Mouse (Mus musculus) embryonic facial prominence, embryonic 12.5 days (tissue): ENCODE data around the gene Nme3. TPM values are rescaled to one million over a fixed set of nuclear protein-coding genes. Genes with fewer than 3 reads are reported as not detected.
A peak's percentile ranks its signal among the peaks of the same experiment; 100 is the strongest.
"Not testable (repeated sequence)": the region's sequence is repeated elsewhere in the genome, so short reads cannot be mapped to it uniquely, and the experiment has no call there.

Source experiments
- ATAC-seq: fragments of 200-750 bp; cut with Nextera tagmentation; 2 replicates; pipeline ENCODE4 v1.8.0; 2017; ENCODE audit not compliant: insufficient number of reproducible peaks, insufficient read depth, low FRiP score, low TSS enrichment
- H3K27ac ChIP-seq: fragments of 300-500 bp; sonication (generic); 2 replicates; pipeline ENCODE4 v1.5.1; 2016; ENCODE audit warnings: mild to moderate bottlenecking
- H3K27me3 ChIP-seq: fragments of 300-500 bp; sonication (generic); 2 replicates; pipeline ENCODE4 v1.6.1; 2016; ENCODE audit warnings: mild to moderate bottlenecking, moderate library complexity
- H3K36me3 ChIP-seq: fragments of 300-500 bp; sonication (generic); 2 replicates; pipeline ENCODE4 v1.6.1; 2016; ENCODE audit warnings: mild to moderate bottlenecking
- H3K4me1 ChIP-seq: fragments of 300-500 bp; sonication (generic); 2 replicates; pipeline ENCODE4 v1.6.1; 2016
- H3K4me2 ChIP-seq: fragments of 300-500 bp; sonication (generic); replicated peaks from 2 replicates; pipeline ENCODE4 v1.6.1; 2016; ENCODE audit warnings: mild to moderate bottlenecking, moderate library complexity
- H3K4me3 ChIP-seq: fragments of 300-500 bp; sonication (generic); 2 replicates; pipeline ENCODE4 v1.5.1; 2016; ENCODE audit warnings: mild to moderate bottlenecking
- H3K9ac ChIP-seq: fragments of 300-500 bp; sonication (generic); 2 replicates; pipeline ENCODE4 v1.6.1; 2016; ENCODE audit warnings: mild to moderate bottlenecking, moderate library complexity
- H3K9me3 ChIP-seq: fragments of 300-500 bp; sonication (generic); 2 replicates; pipeline ENCODE4 v1.6.1; 2016; ENCODE audit warnings: mild to moderate bottlenecking, moderate library complexity
- WGBS: fragments of 180-500 bp; shearing (Covaris S2); methylation state at CpG from one replicate; pipeline ENCODE4 v1.1.7; 2016; 5-methylcytosine and 5-hydroxymethylcytosine counted together
- polyA plus RNA-seq: library from polyadenylated mRNA; unstranded; fragments of >200 nt; fragmentation: Nextera tagmentation; extraction: Ambion mirVana; gene quantifications from 2 replicates; pipeline ENCODE4 v1.2.1, GENCODE M21; 2016

Gene Nme3
- polyA plus RNA-seq, 1 experiment from 2014 or later, result 44.8 TPM

DNA sequence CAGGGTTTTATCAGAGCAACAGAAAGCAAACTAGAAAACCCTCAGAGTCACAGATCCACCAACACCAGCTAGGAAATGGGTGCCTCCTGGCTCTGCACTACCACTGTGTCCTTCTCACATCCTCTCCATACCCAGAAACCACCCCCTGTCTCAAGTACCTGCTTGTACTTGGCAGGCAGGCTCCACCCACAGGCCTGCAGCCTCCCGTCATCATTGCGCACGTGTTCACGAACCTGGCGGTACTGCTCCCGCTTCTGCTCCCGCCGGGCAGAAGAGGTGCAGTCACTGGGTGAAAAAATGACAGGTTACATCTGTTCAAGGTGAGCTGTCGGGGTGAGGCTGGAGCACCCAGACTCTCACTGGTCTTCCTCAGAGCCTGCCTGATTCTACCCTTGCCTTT, 7.5 kb downstream of the Nme3 start:
- Histone ChIP-seq H3K36me3 (peaks cover 99% of the 10 kb centered on the region), H3K9me3 (no peaks in the 10 kb centered on the region), H3K4me2 (no peak overlapping the region), H3K4me3 (no peak overlapping the region), H3K27me3 (no peaks in the 10 kb centered on the region), H3K9ac (no peak overlapping the region), H3K4me1 (no peaks in the 10 kb centered on the region), H3K27ac (no peak overlapping the region)
- no peak for ATAC-seq
- WGBS, result 93% methylated on average over 9 of the region's 9 CpGs

GRCm38 (mm10) chr17:24907591-24907990, 11.3 kb downstream of the Nme3 start:
- 95% methylated on average over 2 of the region's 2 CpGs for WGBS
- peaks cover 96% of the 10 kb centered on the region for H3K36me3 ChIP-seq
- no peak for ATAC-seq

DNA sequence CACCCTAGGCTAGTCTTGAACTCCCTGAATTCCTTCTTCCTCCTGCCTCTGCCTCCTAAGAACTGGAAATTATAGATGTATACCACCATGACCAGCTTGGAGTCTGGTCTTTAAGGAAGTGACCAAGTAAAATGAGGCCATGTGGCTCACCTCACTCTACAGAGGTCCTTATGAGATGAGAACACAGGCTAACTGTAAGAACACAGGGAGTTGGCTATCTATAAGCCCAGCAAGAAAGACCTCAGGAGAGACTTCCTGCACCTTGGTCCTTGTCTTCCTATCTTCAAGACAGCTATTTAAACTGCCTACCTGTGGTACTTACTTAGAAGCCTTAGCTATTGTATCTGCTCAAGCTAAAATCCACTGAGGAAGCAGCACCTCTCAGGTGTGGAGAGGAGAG, 17.7 kb downstream of the Nme3 start:
- no peaks in the 10 kb centered on the region for H3K9me3 ChIP-seq
- no peak overlapping the region for H3K4me2 ChIP-seq
- H3K4me3 ChIP-seq, result no peak overlapping the region
- H3K36me3 ChIP-seq, result peaks cover 94% of the 10 kb centered on the region
- H3K9ac ChIP-seq, result no peak overlapping the region
- no peak for ATAC-seq
- no peaks in the 10 kb centered on the region for H3K27me3 ChIP-seq
- H3K4me1 ChIP-seq, result no peaks in the 10 kb centered on the region
- no peak overlapping the region for H3K27ac ChIP-seq

More at GRCm38 (mm10) chr17:24907591-24907990, 11.3 kb downstream of the Nme3 start:
- Histone ChIP-seq H3K4me2 (no peak overlapping the region), H3K27me3 (no peaks in the 10 kb centered on the region), H3K9me3 (no peaks in the 10 kb centered on the region), H3K4me1 (no peaks in the 10 kb centered on the region), H3K4me3 (no peak overlapping the region), H3K27ac (no peak overlapping the region), H3K9ac (no peak overlapping the region)

DNA sequence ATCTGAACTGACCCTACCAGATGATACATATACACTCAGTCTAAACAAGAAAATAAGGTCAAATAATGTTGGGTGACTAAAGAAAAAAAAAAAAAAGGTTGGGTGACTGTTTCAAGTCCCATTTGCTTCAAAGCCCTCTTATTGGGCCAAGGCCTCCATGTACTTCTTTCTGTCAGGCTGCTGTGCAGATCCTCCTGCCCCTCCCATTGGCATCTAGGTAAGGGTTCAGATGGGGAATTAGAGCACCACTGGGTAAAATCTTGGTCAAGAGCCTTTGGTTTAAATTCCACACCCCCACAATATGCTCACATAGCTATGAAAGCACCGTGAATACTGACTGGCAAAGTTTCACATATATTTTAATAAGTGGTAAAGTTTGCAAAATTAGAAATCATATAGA, 26.9 kb downstream of the Nme3 start:
- no peaks in the 10 kb centered on the region for H3K4me1 ChIP-seq
- H3K9ac ChIP-seq, result no peak overlapping the region
- peaks cover 81% of the 10 kb centered on the region for H3K36me3 ChIP-seq
- 91% methylated on average over 1 of the region's 1 CpGs for WGBS
- H3K27me3 ChIP-seq, result no peaks in the 10 kb centered on the region
- H3K9me3 ChIP-seq, result no peaks in the 10 kb centered on the region
- no peak overlapping the region for H3K4me2 ChIP-seq
- no peak for ATAC-seq
- no peak overlapping the region for H3K27ac ChIP-seq
- no peak overlapping the region for H3K4me3 ChIP-seq

- ATAC-seq, result no peak
- H3K27ac ChIP-seq, result no peak overlapping the region
- 85% methylated on average over 1 of the region's 1 CpGs for WGBS
- H3K36me3 ChIP-seq, result peaks cover 34% of the 10 kb centered on the region
- H3K9ac ChIP-seq, result no peak overlapping the region
- H3K9me3 ChIP-seq, result no peaks in the 10 kb centered on the region
- H3K4me2 ChIP-seq, result no peak overlapping the region
- peaks cover 1% of the 10 kb centered on the region for H3K4me1 ChIP-seq
- H3K4me3 ChIP-seq, result no peak overlapping the region
- H3K27me3 ChIP-seq, result no peaks in the 10 kb centered on the region
These were observed 33.2 kb downstream of the Nme3 start for GRCm38 (mm10) chr17:24929506-24929905.

DNA sequence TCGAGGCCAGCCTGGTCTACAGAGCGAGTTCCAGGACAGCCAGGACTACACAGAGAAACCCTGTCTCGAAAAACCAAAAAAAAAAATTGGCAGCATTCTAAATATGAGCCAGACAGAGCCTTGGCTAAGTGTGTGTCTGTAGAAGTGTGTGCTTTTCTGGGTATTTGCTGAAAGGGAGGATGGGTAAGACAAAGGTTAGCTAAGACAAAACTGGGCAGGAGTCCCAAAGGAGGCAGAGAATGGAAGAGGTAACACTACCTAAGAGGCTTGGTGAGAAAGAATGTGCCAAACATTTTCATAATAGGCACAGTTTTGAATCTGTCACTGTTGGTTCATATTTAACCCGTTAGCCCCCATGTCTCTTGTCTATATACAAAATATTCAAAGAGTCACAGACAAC, 36.1 kb downstream of the Nme3 start:
- H3K9ac ChIP-seq, result no peak overlapping the region
- no peak overlapping the region for H3K4me3 ChIP-seq
- H3K4me2 ChIP-seq, result no peak overlapping the region
- peaks cover 15% of the 10 kb centered on the region for H3K4me1 ChIP-seq
- no peaks in the 10 kb centered on the region for H3K27me3 ChIP-seq
- H3K27ac ChIP-seq, result no peak overlapping the region
- H3K36me3 ChIP-seq, result peaks cover 18% of the 10 kb centered on the region
- no peak for ATAC-seq
- WGBS, result 87% methylated on average over 4 of the region's 4 CpGs
- no peaks in the 10 kb centered on the region for H3K9me3 ChIP-seq

GRCm38 (mm10) chr17:24933163-24933562, 36.9 kb downstream of the Nme3 start:
- ATAC-seq, result no peak
- Histone ChIP-seq H3K4me2 (no peak overlapping the region), H3K27ac (no peak overlapping the region), H3K27me3 (no peaks in the 10 kb centered on the region), H3K4me1 (peaks cover 15% of the 10 kb centered on the region), H3K9ac (no peak overlapping the region), H3K9me3 (no peaks in the 10 kb centered on the region), H3K4me3 (no peak overlapping the region), H3K36me3 (peaks cover 12% of the 10 kb centered on the region; the same call in 1 of the 2 replicates)
- 84% methylated on average over 4 of the region's 4 CpGs for WGBS

GRCm38 (mm10) chr17:24934926-24935325, 38.6 kb downstream of the Nme3 start:
- Histone ChIP-seq H3K9me3 (no peaks in the 10 kb centered on the region), H3K27me3 (no peaks in the 10 kb centered on the region), H3K4me1 (peaks cover 15% of the 10 kb centered on the region), H3K4me2 (peak overlapping the region; percentile 77), H3K27ac (no peak overlapping the region), H3K36me3 (peaks cover 5% of the 10 kb centered on the region; the same call in 1 of the 2 replicates), H3K4me3 (peak overlapping the region; percentile 98), H3K9ac (peak overlapping the region; percentile 90)
- WGBS, result 80% methylated on average over 4 of the region's 4 CpGs
- ATAC-seq, result no peak

DNA sequence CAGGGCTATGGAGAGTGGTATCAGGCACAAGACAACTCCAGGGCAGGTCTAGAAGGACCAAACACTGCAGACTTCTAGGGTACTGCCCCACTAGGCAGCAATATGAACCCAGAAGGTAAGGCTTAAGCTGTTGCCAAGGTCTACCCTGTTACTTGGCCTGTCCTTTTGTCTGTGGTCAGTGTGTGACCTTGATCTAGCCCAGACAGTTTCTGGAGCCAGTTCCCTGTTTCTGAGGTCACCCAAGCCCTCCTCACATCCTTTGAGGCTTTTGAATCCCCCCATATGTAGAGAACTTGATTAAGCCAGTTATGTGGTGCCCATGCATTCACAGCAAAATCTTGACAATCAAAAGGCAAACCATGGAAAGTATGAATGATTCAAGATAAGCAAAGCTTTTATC, 39.4 kb downstream of the Nme3 start:
- peak overlapping the region; percentile 77 for H3K4me2 ChIP-seq
- H3K9ac ChIP-seq, result peak overlapping the region; percentile 90

DNA sequence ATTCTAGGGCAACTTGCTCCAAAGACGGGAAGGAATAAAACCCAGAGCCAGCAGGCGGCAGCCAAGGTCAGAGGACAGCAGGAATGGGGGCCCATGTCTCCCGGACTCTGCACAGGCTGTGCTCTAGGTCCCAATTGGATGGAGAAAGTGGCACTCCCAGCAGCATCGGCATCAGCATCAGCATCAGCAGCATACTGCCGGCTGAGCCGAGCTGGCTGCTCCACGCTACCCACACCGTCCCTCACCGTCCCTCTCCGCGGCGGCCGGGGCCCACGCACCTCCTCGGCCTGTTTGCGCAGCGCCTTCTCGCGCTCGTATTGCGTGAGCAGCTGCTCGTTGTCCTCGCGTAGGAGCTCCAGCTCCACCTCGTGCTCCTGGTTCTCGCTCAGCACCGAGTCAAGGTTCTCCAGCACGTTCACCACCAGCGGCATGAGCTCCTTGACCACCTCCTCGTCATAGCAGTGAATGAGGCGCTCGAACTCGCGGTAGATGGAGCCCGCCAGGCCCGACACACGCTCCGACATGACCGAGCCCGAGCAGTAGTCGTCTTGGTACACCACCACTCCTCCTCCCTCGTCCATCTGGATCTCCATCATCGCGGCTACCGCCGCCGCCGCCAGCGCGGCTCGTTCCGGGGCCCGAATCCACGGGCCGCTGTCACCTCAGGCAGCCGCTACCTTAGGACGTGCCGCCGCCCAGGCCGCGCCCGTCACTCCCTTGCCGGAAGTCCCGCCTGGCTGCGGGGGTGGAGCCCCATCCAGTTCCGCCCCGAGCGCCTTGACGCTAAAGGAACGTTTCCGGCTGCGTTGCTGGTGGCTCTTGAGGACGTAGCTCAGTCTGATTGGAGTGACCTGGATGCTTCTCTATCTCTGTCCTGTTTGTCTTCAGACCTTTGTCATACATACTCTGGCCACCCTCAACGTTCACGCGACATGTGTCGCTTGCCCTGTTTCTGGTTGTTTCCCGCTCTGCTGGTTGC, 40.2 kb downstream of the Nme3 start, which contains the start of gene Mapk8ip3:
TSS of gene Mapk8ip3 (minus strand) at position 719 of the 979 bp plus-strand sequence.
- peak within 1 kb of the TSS; percentile 81 for H3K27ac ChIP-seq

More for the DNA sequence above, 39.4 kb downstream of the Nme3 start:
- H3K27ac ChIP-seq, result no peak overlapping the region
- no peak for ATAC-seq
- peak overlapping the region; percentile 98 for H3K4me3 ChIP-seq
- no peaks in the 10 kb centered on the region for H3K9me3 ChIP-seq
- peaks cover 5% of the 10 kb centered on the region; the same call in 1 of the 2 replicates for H3K36me3 ChIP-seq
- no peaks in the 10 kb centered on the region for H3K27me3 ChIP-seq
- H3K4me1 ChIP-seq, result peaks cover 15% of the 10 kb centered on the region

GRCm38 (mm10) chr17:24937266-24937665, 41.0 kb downstream of the Nme3 start:
- Histone ChIP-seq H3K4me3 (peak overlapping the region; percentile 98), H3K4me2 (peak overlapping the region; percentile 77), H3K9me3 (no peaks in the 10 kb centered on the region), H3K27ac (peak overlapping the region; percentile 81), H3K4me1 (peaks cover 15% of the 10 kb centered on the region), H3K9ac (peak overlapping the region; percentile 90), H3K36me3 (no peaks in the 10 kb centered on the region), H3K27me3 (no peaks in the 10 kb centered on the region)
- WGBS, result 50% methylated on average over 6 of the region's 6 CpGs
- no peak; the same call in 1 of the 2 replicates for ATAC-seq

More for the DNA sequence above, 40.2 kb downstream of the Nme3 start, which contains the start of gene Mapk8ip3:
- under 1% methylated on average over 78 of the region's 78 CpGs for WGBS
- peak within 1 kb of the TSS; percentile 77 for H3K4me2 ChIP-seq
- no peaks in the 10 kb centered on the region for H3K27me3 ChIP-seq
- no peaks in the 10 kb centered on the region for H3K9me3 ChIP-seq
- H3K9ac ChIP-seq, result peak within 1 kb of the TSS; percentile 90
- no peaks in the 10 kb centered on the region for H3K36me3 ChIP-seq
- H3K4me3 ChIP-seq, result peak within 1 kb of the TSS; percentile 98
- peaks cover 15% of the 10 kb centered on the region for H3K4me1 ChIP-seq
- peak; percentile 97 for ATAC-seq

GRCm38 (mm10) chr17:24942453-24942852, 46.2 kb downstream of the Nme3 start:
- not testable (repeated sequence) for H3K4me1 ChIP-seq, H3K9ac ChIP-seq, H3K9me3 ChIP-seq, H3K4me2 ChIP-seq, H3K27me3 ChIP-seq, H3K4me3 ChIP-seq, H3K27ac ChIP-seq
- ATAC-seq, result 0 out of 2 replicates have a peak, but pooled peaks have one; percentile 74
- H3K36me3 ChIP-seq, result peaks cover 43% of the 10 kb centered on the region
- WGBS, result 19% methylated on average over 2 of the region's 2 CpGs
